Mouse (Mus musculus) spleen, adult 2 months (tissue): Measurements from ENCODE around the gene Pprc1.

Experiments
- CTCF ChIP-seq: fragments of 200-500 bp; IDR thresholded peaks from 2 replicates; pipeline ENCODE4 v1.5.1; 2011; ENCODE audit warnings: mild to moderate bottlenecking, inconsistent platforms; ENCODE audit not compliant: insufficient read depth, insufficient read length, insufficient replicate concordance; ENCODE audit errors: extremely low read depth
- POLR2A ChIP-seq: fragments of 200-500 bp; IDR thresholded peaks from 2 replicates; pipeline ENCODE4 v1.6.1; 2011; ENCODE audit warnings: low read depth, low read length, inconsistent platforms

- no peak for TF ChIP-seq CTCF
- TF ChIP-seq POLR2A: no peak
Measured at GRCm38 (mm10) chr19:46036477-46037242, 8.0 kb upstream of the Pprc1 start.
